Mouse (Mus musculus): ENCODE results near the gene Akap13. TPM values are rescaled to one million over a fixed set of nuclear protein-coding genes. Genes with fewer than 3 reads are reported as not detected.

Gene Akap13
- polyA plus RNA-seq (2012; rRNA removed), result 13.5 and 14.4 TPM in 2 replicates

DNA sequence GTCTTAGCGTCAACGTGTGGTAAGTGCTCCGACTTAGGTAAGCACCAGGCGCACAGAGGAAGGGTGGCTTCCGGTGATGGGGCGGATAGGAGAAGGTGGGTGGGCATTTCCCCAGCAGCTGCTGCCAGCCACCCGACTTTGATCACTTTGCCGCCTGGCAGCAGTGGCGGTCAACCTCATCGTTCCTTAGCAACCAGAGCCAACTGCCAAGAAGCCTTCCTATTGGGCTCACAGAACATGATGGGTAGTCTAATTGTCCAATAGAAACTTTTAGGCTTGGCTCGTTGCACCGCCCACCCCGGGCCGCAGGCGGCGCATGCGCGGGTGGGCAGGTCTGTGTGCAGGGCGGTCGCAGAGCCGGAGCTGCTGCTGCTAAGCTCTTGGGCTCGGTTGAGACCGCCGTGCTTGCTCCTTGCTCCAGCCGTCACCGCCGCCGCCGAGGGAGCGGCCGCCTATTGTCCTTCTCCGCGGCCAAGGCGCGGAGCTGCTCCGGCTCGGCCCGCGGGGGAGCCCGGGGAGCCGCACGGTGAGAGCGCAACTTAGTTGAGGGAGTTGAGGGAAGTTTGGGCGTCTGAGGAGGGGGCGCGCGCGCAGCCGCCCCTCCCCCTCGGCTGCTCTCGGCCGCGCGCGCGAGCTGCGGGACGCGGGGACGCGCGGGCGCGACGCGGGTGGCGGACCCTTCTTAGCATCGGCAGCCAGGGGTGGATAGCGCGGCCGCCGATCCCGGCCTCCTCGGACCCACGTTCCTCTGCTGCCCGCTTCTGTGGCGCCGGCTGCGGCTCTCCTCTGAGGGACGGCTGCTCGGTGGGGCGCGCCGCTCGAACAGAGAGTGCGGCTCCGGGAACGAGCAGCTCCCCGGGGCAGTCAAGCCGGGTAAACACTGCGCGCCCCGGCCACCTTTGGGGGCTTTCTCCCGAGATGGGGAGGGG is at the start of gene Akap13:
Gene Akap13 (plus strand): TSS at position 312 of the 929 bp plus-strand sequence.
- H3K4me3 ChIP-seq (ENCODE audit: insufficient read depth, low read length), result peak within 1 kb of the TSS; percentile 64
- H3K27ac ChIP-seq (ENCODE audit: insufficient read depth, low read length), result peak within 1 kb of the TSS; percentile 77
- no peaks in the 10 kb centered on the region for H3K4me1 ChIP-seq (ENCODE audit: control insufficient read depth, insufficient read depth, low read length)
- peak; percentile 74; the same call in 1 of the 2 replicates for TF ChIP-seq POLR2A (IDR thresholded peaks at IDR 0.05; ENCODE audit: extremely low read depth, insufficient read depth, low read length)
- no peak for TF ChIP-seq CTCF (IDR thresholded peaks at IDR 0.05; ENCODE audit: extremely low read depth, insufficient read depth, low read length)

- H3K4me3 ChIP-seq (ENCODE audit: insufficient read depth, low read length), result no peak overlapping the region
- TF ChIP-seq CTCF (IDR thresholded peaks at IDR 0.05; ENCODE audit: extremely low read depth, insufficient read depth, low read length) (no peak), POLR2A (IDR thresholded peaks at IDR 0.05; ENCODE audit: extremely low read depth, insufficient read depth, low read length) (no peak)
These were observed 44.7 kb upstream of the Akap13 start for GRCm38 (mm10) chr7:75410641-75411040.

GRCm38 (mm10) chr7:75411226-75411625 is 44.1 kb upstream of the Akap13 start:
- H3K4me3 ChIP-seq (ENCODE audit: insufficient read depth, low read length), result no peak overlapping the region
- H3K4me1 ChIP-seq (ENCODE audit: control insufficient read depth, insufficient read depth, low read length), result no peaks in the 10 kb centered on the region
- no peak overlapping the region for H3K27ac ChIP-seq (ENCODE audit: insufficient read depth, low read length)
- no peak for TF ChIP-seq CTCF (IDR thresholded peaks at IDR 0.05; ENCODE audit: extremely low read depth, insufficient read depth, low read length)
- no peak for TF ChIP-seq POLR2A (IDR thresholded peaks at IDR 0.05; ENCODE audit: extremely low read depth, insufficient read depth, low read length)

More at GRCm38 (mm10) chr7:75410641-75411040, 44.7 kb upstream of the Akap13 start:
- H3K27ac ChIP-seq (ENCODE audit: insufficient read depth, low read length), result no peak overlapping the region
- H3K4me1 ChIP-seq (ENCODE audit: control insufficient read depth, insufficient read depth, low read length), result no peaks in the 10 kb centered on the region

- no peaks in the 10 kb centered on the region for H3K4me1 ChIP-seq (ENCODE audit: control insufficient read depth, insufficient read depth, low read length)
- TF ChIP-seq POLR2A (IDR thresholded peaks at IDR 0.05; ENCODE audit: extremely low read depth, insufficient read depth, low read length), result no peak
- TF ChIP-seq CTCF (IDR thresholded peaks at IDR 0.05; ENCODE audit: extremely low read depth, insufficient read depth, low read length), result no peak
These were observed 43.3 kb upstream of the Akap13 start for GRCm38 (mm10) chr7:75412011-75412510.

GRCm38 (mm10) chr7:75412568-75412967 is 42.8 kb upstream of the Akap13 start:
- TF ChIP-seq CTCF (IDR thresholded peaks at IDR 0.05; ENCODE audit: extremely low read depth, insufficient read depth, low read length) (no peak), POLR2A (IDR thresholded peaks at IDR 0.05; ENCODE audit: extremely low read depth, insufficient read depth, low read length) (no peak)
- H3K4me1 ChIP-seq (ENCODE audit: control insufficient read depth, insufficient read depth, low read length), result no peaks in the 10 kb centered on the region

More at GRCm38 (mm10) chr7:75412011-75412510, 43.3 kb upstream of the Akap13 start:
- Histone ChIP-seq H3K27ac (ENCODE audit: insufficient read depth, low read length) (no peak overlapping the region), H3K4me3 (ENCODE audit: insufficient read depth, low read length) (no peak overlapping the region)

GRCm38 (mm10) chr7:75413903-75414302 is 41.4 kb upstream of the Akap13 start:
- Histone ChIP-seq H3K4me1 (ENCODE audit: control insufficient read depth, insufficient read depth, low read length) (no peaks in the 10 kb centered on the region), H3K27ac (ENCODE audit: insufficient read depth, low read length) (no peak overlapping the region), H3K4me3 (ENCODE audit: insufficient read depth, low read length) (no peak overlapping the region)
- TF ChIP-seq POLR2A (IDR thresholded peaks at IDR 0.05; ENCODE audit: extremely low read depth, insufficient read depth, low read length) (no peak), CTCF (IDR thresholded peaks at IDR 0.05; ENCODE audit: extremely low read depth, insufficient read depth, low read length) (no peak)

More at GRCm38 (mm10) chr7:75412568-75412967, 42.8 kb upstream of the Akap13 start:
- no peak overlapping the region for H3K27ac ChIP-seq (ENCODE audit: insufficient read depth, low read length)
- no peak overlapping the region for H3K4me3 ChIP-seq (ENCODE audit: insufficient read depth, low read length)

DNA sequence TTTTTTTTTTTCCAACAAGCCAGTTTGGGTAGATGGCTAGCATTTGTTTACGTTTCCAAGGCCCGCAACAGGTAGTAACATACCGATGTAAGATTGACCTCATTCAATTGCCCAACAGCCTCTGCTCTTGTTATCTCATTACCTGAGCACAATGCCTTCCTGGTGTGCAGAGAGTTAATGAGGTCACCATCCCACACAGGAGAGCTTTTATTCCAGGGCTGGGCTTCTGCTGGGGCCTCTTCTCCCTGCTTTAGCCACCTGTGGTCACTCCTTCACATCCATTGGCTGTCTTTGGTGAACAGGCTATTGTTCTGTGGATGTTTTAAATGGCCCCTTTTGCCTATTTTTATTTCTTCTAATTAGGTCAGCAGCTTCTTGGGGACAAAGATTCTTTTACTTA is 41.0 kb upstream of the Akap13 start:
- Histone ChIP-seq H3K4me1 (ENCODE audit: control insufficient read depth, insufficient read depth, low read length) (no peaks in the 10 kb centered on the region), H3K4me3 (ENCODE audit: insufficient read depth, low read length) (no peak overlapping the region), H3K27ac (ENCODE audit: insufficient read depth, low read length) (no peak overlapping the region)
- TF ChIP-seq CTCF (IDR thresholded peaks at IDR 0.05; ENCODE audit: extremely low read depth, insufficient read depth, low read length), result no peak
- TF ChIP-seq POLR2A (IDR thresholded peaks at IDR 0.05; ENCODE audit: extremely low read depth, insufficient read depth, low read length), result no peak

DNA sequence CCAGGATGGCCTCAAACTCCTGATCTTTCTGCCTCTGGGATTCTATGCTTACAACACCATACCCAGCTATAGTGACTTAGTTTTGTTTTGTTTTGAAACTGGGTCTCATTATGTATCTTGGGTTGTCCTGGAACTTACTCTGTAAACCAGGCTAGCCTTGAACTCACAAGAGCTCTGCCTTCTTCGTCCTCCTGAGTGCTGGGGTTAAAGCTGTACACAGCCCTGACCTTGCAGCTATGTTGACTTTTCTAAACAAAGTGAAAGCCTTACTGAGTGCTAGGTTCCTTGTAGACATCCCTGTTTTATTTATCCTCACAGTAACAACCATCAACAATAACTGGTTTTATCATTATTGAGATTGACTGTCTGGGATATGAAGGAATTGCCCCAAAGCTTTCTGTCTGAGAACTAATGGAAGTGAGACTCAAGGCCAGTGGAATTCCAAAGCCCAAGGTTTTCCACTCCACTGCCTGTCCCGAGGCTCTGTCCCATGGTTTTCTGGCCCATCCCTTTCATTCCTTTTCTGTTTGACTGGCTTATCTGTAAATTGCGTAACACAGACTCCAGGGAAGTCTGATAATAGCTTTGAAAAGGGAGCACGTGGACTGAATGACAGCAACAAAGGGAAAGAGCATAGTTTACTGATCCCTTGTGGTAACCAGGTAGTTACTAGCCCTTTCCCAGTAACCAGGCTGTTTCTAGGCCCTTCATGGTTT is 40.0 kb upstream of the Akap13 start:
- TF ChIP-seq CTCF (IDR thresholded peaks at IDR 0.05; ENCODE audit: extremely low read depth, insufficient read depth, low read length), result no peak
- TF ChIP-seq POLR2A (IDR thresholded peaks at IDR 0.05; ENCODE audit: extremely low read depth, insufficient read depth, low read length), result no peak
- Histone ChIP-seq H3K4me1 (ENCODE audit: control insufficient read depth, insufficient read depth, low read length) (no peaks in the 10 kb centered on the region), H3K4me3 (ENCODE audit: insufficient read depth, low read length) (no peak overlapping the region), H3K27ac (ENCODE audit: insufficient read depth, low read length) (no peak overlapping the region)

GRCm38 (mm10) chr7:75415882-75416585 is 39.3 kb upstream of the Akap13 start:
- Histone ChIP-seq H3K4me1 (ENCODE audit: control insufficient read depth, insufficient read depth, low read length) (no peaks in the 10 kb centered on the region), H3K4me3 (ENCODE audit: insufficient read depth, low read length) (no peak overlapping the region), H3K27ac (ENCODE audit: insufficient read depth, low read length) (no peak overlapping the region)
- TF ChIP-seq POLR2A (IDR thresholded peaks at IDR 0.05; ENCODE audit: extremely low read depth, insufficient read depth, low read length), result no peak
- no peak for TF ChIP-seq CTCF (IDR thresholded peaks at IDR 0.05; ENCODE audit: extremely low read depth, insufficient read depth, low read length)

Data from cortical plate, adult 2 months (tissue).